Mouse (Mus musculus) mouse embryonic stem cell (cell line): ENCODE results near the gene Tmem206.

Experiments
- in situ Hi-C, 2 experiments: fragments of 300-500 bp; cut with MboI; formaldehyde crosslinking; loops; 1 replicate in 1 of 2; 3 replicates in 1 of 2; pipeline ENCODE4 v1.14.3; 2019 to 2020; ENCODE audit warnings: low sequenced_read_pairs in 2 of 2, low pct_unique_long_range_greater_than_20kb in 1 of 2, mixed read lengths in 1 of 2; ENCODE audit not compliant: unreplicated experiment in 1 of 2

Gene Tmem206

GRCm38 (mm10) chr1:191378080-191378479 lies 52.4 kb downstream of the Tmem206 start:
- in situ Hi-C loops = no loop called here

- in situ Hi-C loops = no loop called here
Measured at GRCm38 (mm10) chr1:191380843-191381242, 55.1 kb downstream of the Tmem206 start.

- in situ Hi-C loops = no loop called here
Measured at GRCm38 (mm10) chr1:191381955-191382736, 56.4 kb downstream of the Tmem206 start.

GRCm38 (mm10) chr1:191384786-191385430 lies 59.2 kb downstream of the Tmem206 start:
- in situ Hi-C loops = no loop called here

- in situ Hi-C loops = no loop called here
Measured at GRCm38 (mm10) chr1:191391311-191391710, 65.6 kb downstream of the Tmem206 start.

GRCm38 (mm10) chr1:191393536-191393935 lies 67.8 kb downstream of the Tmem206 start:
- in situ Hi-C loops = no loop called here

- in situ Hi-C loops = no loop called here
Measured at GRCm38 (mm10) chr1:191394126-191394525, 68.4 kb downstream of the Tmem206 start.

- in situ Hi-C loops = no loop called here
Measured at GRCm38 (mm10) chr1:191395200-191395599, 69.5 kb downstream of the Tmem206 start.

GRCm38 (mm10) chr1:191395871-191396433 lies 70.2 kb downstream of the Tmem206 start:
- in situ Hi-C loops = no loop called here

- in situ Hi-C loops = no loop called here
Measured at GRCm38 (mm10) chr1:191396446-191396845, 70.7 kb downstream of the Tmem206 start.

GRCm38 (mm10) chr1:191396897-191397849 lies 71.5 kb downstream of the Tmem206 start:
- in situ Hi-C loops = no loop called here
